Mouse (Mus musculus) C2C12 (cell line): ENCODE results near the gene Lbh. TPM values are rescaled to one million over a fixed set of nuclear protein-coding genes. Genes with fewer than 3 reads are reported as not detected.

ENCODE experiments used
- H3K27me3 ChIP-seq: one replicate; pipeline ENCODE4 v1.6.1; 2011; ENCODE audit not compliant: control insufficient read depth, insufficient read depth, insufficient read length
- H3K36me3 ChIP-seq: one replicate; pipeline ENCODE4 v1.6.1; 2011; ENCODE audit not compliant: control insufficient read depth, insufficient read depth
- H3K4me3 ChIP-seq: one replicate; pipeline ENCODE4 v1.5.1; 2011; ENCODE audit warnings: mild to moderate bottlenecking, control low read depth; ENCODE audit not compliant: poor library complexity, insufficient read depth, severe bottlenecking
- H3K79me2 ChIP-seq: one replicate; pipeline ENCODE4 v1.6.1; 2011; ENCODE audit not compliant: control insufficient read depth, insufficient read depth
- H3K79me3 ChIP-seq: one replicate; pipeline ENCODE4 v1.6.1; 2011; ENCODE audit warnings: low read depth, control low read depth
- H3ac ChIP-seq: one replicate; pipeline ENCODE3; 2011; ENCODE audit warnings: low read depth; ENCODE audit not compliant: control insufficient read depth, insufficient read length
- CEBPB ChIP-seq: IDR thresholded peaks from one replicate; pipeline ENCODE4 v1.6.1; 2011; ENCODE audit warnings: low read depth, mild to moderate bottlenecking, control low read depth, moderate library complexity
- CTCF ChIP-seq: IDR thresholded peaks from one replicate; pipeline ENCODE4 v1.5.1; 2011; ENCODE audit not compliant: control insufficient read depth, insufficient read depth, insufficient read length
- FOSL1 ChIP-seq: IDR thresholded peaks from one replicate; pipeline ENCODE4 v1.8.0; 2011; ENCODE audit warnings: mild to moderate bottlenecking, low read length; ENCODE audit not compliant: poor library complexity, insufficient read depth, severe bottlenecking
- MAX ChIP-seq: IDR thresholded peaks from one replicate; pipeline ENCODE4 v1.6.1; 2011; ENCODE audit warnings: mild to moderate bottlenecking, control low read depth
- MYOD1 ChIP-seq: IDR thresholded peaks from one replicate; pipeline ENCODE4 v1.6.1; 2011; ENCODE audit warnings: low read depth; ENCODE audit not compliant: control insufficient read depth, insufficient read length
- MYOG ChIP-seq: IDR thresholded peaks from one replicate; pipeline ENCODE4 v1.6.1; 2011; ENCODE audit not compliant: control insufficient read depth, insufficient read length; ENCODE audit errors: extremely low read depth
- USF1 ChIP-seq: IDR thresholded peaks from one replicate; pipeline ENCODE4 v1.6.1; 2011; ENCODE audit warnings: low read depth, mild to moderate bottlenecking, control low read depth, moderate library complexity
- polyA plus RNA-seq: library from polyadenylated mRNA; unstranded; fragments of >200 nt; fragmentation: generic; extraction: Trizol; gene quantifications from one replicate; pipeline ENCODE4 v1.2.1, GENCODE M21; 2012; ENCODE audit warnings: missing spikeins

Lbh gene
- polyA plus RNA-seq, 1 experiment, result 38.4 TPM

DNA sequence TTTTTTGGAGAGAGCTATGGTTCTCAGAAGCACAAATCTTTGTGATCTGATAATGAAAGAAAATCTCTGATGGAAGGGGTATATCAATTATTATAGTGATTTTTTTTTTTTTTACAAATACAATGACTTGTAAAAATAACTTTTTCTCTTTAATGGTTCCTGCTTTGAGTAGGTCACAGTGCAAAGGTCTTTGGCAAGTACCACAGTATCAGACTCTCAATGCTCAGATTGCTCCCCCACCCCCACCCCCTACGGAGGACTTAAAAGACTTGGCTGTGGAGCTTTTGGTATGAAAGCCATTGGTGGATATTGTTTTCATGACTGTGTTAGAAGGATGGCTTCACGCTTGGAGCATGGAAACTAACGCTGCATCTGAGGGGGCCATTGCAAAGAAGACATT, 18.2 kb downstream of the Lbh start:
- H3K79me2 ChIP-seq, result peaks cover 85% of the 10 kb centered on the region
- H3K36me3 ChIP-seq, result peaks cover 82% of the 10 kb centered on the region
- H3K4me3 ChIP-seq, result no peak overlapping the region
- no peaks in the 10 kb centered on the region for H3K27me3 ChIP-seq
- peaks cover 53% of the 10 kb centered on the region for H3K79me3 ChIP-seq
- no peak overlapping the region for H3ac ChIP-seq
- TF ChIP-seq MAX, result no peak
- no peak for TF ChIP-seq MYOD1
- TF ChIP-seq USF1, result no peak
- TF ChIP-seq CTCF, result no peak
- no peak for TF ChIP-seq FOSL1
- no peak for TF ChIP-seq MYOG
- no peak for TF ChIP-seq CEBPB

DNA sequence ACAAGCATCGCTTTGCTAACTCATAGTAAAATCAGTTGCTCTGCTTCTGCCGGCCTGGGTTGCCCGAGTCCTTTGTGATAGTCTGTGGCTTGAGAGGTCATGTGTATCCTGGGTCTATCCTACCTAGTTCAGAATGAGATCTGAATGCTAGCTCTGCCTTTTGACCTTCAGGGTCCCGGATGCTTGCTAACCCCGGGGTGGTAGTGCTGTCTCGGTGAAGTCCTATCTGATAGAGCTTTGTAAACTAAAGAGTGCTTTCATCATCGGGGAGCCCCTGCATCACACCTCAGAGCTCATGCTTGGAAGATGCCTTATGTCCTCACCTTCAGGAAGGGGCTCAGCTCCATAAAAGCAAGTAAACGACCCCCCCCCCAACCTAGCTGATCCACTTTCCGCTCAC, 19.1 kb downstream of the Lbh start:
- Histone ChIP-seq H3K36me3 (peaks cover 81% of the 10 kb centered on the region), H3K4me3 (no peak overlapping the region), H3ac (no peak overlapping the region), H3K79me2 (peaks cover 77% of the 10 kb centered on the region), H3K27me3 (no peaks in the 10 kb centered on the region), H3K79me3 (peaks cover 46% of the 10 kb centered on the region)
- TF ChIP-seq MAX (no peak), FOSL1 (no peak), USF1 (no peak), MYOD1 (no peak), CTCF (no peak), CEBPB (no peak), MYOG (no peak)

DNA sequence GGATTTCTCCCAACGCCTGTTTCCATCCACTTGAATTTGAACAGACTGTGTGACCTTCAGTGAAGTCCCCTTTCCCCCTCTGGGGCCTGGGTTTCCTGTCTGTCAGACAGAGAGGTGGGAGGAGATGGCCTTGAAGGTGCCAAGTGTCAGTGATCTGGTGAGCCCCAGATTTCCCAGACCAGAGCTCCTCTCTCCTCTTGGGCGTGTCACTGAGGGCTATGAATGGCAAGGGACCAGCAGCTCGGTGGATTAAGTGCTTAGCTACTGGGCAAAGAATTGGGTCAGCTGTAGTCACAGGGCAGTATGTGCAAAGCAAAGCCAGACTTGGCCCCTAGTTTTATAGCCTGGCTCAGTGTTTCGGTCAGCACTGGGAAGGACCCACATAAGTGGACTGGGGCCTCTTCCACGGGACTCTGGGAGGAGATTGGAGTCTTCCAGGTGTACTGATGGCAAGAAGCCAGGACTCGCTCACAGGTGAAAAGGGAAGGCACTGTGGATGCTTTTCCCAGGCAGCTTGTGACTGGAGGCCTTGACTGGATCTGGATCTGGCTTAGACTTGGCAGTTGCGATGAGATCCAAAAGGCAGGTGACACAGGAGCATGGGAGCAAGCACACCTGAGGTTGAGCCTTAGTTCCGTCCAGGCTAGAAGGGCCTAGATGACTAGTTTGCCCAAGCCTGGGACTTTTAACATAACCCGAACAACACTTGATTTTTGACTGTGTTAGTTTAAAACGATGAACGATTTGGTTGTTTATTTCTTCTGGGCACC, 20.1 kb downstream of the Lbh start:
- TF ChIP-seq MYOD1 (no peak), CEBPB (no peak), USF1 (no peak), MYOG (no peak)
- peaks cover 79% of the 10 kb centered on the region for H3K36me3 ChIP-seq

DNA sequence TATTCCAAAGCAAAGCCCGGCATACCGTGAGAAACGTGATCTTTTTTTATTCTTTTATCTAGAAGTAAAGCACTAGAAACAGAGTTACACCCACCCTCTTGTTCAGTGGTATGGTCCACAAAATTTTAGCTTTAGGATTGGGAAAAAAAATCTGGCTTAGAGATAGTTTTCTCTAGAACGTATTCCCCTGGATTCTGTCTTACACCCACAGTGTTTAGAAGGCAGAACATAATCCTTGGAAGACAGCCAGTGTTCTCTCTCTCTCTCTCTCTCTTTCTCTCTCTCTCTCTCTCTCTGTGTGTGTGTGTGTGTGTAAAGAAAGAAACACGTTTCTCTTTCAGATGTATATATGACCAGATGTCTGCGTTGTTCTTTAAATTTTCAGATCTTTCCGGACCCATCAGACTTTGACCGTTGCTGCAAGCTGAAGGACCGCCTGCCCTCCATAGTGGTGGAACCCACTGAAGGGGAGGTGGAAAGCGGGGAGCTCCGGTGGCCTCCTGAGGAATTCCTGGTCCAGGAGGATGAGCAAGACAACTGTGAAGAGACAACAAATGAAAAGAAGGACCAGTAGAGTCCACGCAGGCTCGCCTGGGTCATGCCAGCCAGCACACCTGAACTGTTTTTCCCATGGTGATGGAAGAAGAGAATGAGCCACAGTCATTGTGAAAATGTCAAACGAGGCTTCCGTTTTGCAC, 20.9 kb downstream of the Lbh start:
- no peaks in the 10 kb centered on the region for H3K27me3 ChIP-seq
- TF ChIP-seq CTCF, result no peak
- TF ChIP-seq CEBPB, result no peak
- TF ChIP-seq USF1, result no peak
- TF ChIP-seq MYOG, result no peak
- no peak for TF ChIP-seq FOSL1
- TF ChIP-seq MYOD1, result no peak
- TF ChIP-seq MAX, result no peak
- peaks cover 74% of the 10 kb centered on the region for H3K36me3 ChIP-seq
- H3K79me3 ChIP-seq, result peaks cover 32% of the 10 kb centered on the region
- H3ac ChIP-seq, result no peak overlapping the region
- peaks cover 59% of the 10 kb centered on the region for H3K79me2 ChIP-seq
- no peak overlapping the region for H3K4me3 ChIP-seq

More for the DNA sequence above, 20.1 kb downstream of the Lbh start:
- Histone ChIP-seq H3K4me3 (no peak overlapping the region), H3K27me3 (no peaks in the 10 kb centered on the region), H3K79me2 (peaks cover 67% of the 10 kb centered on the region), H3K79me3 (peaks cover 37% of the 10 kb centered on the region), H3ac (no peak overlapping the region)

DNA sequence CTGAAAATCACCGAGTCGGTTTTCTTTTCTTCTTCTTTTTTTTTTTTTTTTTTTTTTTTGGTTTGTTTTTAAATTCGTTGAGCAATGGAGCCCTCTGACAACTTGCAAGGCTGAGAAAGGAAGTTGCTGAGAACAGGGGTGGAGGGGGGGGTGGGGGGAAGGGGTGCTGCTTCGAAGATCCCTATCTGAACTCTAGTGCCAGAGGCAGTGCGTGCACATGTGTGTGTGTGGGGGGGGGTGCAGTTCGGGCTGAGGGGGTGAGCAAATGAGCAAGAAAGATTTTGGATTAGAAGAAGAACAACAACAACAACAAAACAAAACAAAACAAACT, 21.4 kb downstream of the Lbh start:
- TF ChIP-seq CEBPB, result no peak
- no peak for TF ChIP-seq CTCF
- TF ChIP-seq FOSL1, result no peak
- TF ChIP-seq USF1, result no peak
- no peak for TF ChIP-seq MYOD1
- no peak for TF ChIP-seq MYOG
- Histone ChIP-seq H3K79me2 (peaks cover 53% of the 10 kb centered on the region), H3K36me3 (peaks cover 69% of the 10 kb centered on the region), H3K4me3 (no peak overlapping the region), H3ac (no peak overlapping the region), H3K79me3 (peaks cover 27% of the 10 kb centered on the region), H3K27me3 (no peaks in the 10 kb centered on the region)
